Mouse (Mus musculus): Measurements from ENCODE around the gene Otogl. TPM values are rescaled to one million over a fixed set of nuclear protein-coding genes. Genes with fewer than 3 reads are reported as not detected.

The Otogl gene
- total RNA-seq, 2 experiments from 2014 or later = 0.17 TPM; not detected in 1

- ATAC-seq (replicated peaks; ENCODE audit: low FRiP score, poor library complexity, severe bottlenecking) = no peak
Measured at GRCm38 (mm10) chr10:107735448-107735847, 176.5 kb downstream of the Otogl start.

DNA sequence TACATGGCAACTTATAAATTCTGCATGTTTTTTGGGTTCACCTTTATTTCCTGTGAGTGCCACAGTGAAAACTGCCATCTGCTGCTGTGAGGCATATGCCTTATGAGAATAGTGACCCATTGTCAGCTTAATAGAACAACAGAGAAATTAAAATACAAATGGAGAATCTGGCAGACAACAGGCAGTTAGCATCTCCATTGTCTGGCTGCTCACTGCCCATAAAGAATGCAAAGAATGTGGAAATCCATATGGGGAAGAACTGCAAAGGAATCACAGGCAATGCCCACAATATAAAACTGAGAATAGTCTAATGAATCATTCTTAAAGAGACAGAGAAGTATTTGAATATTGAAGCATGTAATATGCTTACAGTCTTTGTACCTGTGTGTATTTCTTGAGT lies 177.6 kb downstream of the Otogl start:
- ATAC-seq (replicated peaks; ENCODE audit: low FRiP score, poor library complexity, severe bottlenecking) = no peak

DNA sequence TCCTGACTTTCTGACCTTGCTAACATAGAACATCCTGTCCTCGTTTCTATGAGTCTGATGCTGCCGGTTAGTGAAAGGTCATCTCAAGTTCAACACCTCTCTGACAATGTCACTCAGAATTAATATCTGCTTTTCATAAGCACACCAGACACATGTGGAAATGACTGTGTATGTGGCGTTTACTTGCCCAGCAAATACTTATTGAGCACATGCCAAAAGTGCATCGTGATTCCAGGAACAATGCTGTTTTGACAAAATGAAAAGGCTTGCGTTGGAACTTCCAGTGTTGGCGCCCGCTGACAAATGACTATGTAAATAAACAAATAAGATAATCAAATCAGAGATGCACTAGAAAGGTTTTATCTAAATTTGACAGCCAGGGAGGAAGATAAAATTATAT lies 186.3 kb downstream of the Otogl start:
- no peak for ATAC-seq (replicated peaks; ENCODE audit: low FRiP score, poor library complexity, severe bottlenecking)

DNA sequence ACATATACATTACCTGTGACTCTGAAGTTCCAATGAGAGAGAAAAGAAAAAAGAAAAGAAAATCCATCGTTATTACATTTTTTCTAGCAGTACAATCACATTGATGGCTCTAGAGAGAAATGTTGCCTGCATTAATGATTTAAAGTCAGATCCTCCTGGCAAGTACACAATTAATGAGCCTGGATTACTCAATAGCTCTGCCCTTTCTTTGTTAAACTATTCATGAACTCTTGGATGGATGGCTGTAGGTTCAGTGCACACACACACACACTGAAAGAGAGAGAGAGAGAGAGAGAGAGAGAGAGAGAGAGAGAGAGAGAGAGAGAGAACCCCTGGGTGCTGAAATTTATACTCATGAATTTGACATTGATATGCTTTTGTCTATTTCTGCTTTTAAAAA lies 192.1 kb downstream of the Otogl start, which contains the start of gene Ptprq:
Ptprq (minus strand) TSS at position 246 of the 400 bp plus-strand sequence.
- ATAC-seq (replicated peaks; ENCODE audit: low FRiP score, poor library complexity, severe bottlenecking) = no peak

Other genes starting within 250 kb of the Otogl start
- not detected in 2 replicates for gene Ptprq, start 192.1 kb downstream of the Otogl start, total RNA-seq (2015; ENCODE audit: low replicate concordance)
- gene Ptprq, start 192.1 kb downstream of the Otogl start, total RNA-seq (2017; ENCODE audit: low replicate concordance) = not detected in 2 replicates